Mouse (Mus musculus) olfactory bulb, adult 2 months (tissue): ENCODE results near the gene Crb2. TPM values are rescaled to one million over a fixed set of nuclear protein-coding genes. Genes with fewer than 3 reads are reported as not detected.

Source experiments
- H3K27ac ChIP-seq: fragments of 200-500 bp; 2 replicates; pipeline ENCODE4 v1.5.1; 2012; ENCODE audit warnings: low read depth, low read length; ENCODE audit not compliant: insufficient read depth
- H3K4me1 ChIP-seq: fragments of 200-500 bp; 2 replicates; pipeline ENCODE4 v1.6.1; 2012; ENCODE audit warnings: low read length; ENCODE audit not compliant: control insufficient read depth, insufficient read depth
- H3K4me3 ChIP-seq: fragments of 200-500 bp; 2 replicates; pipeline ENCODE4 v1.5.1; 2012; ENCODE audit warnings: mild to moderate bottlenecking, low read depth, low read length, moderate library complexity; ENCODE audit not compliant: insufficient read depth
- CTCF ChIP-seq: fragments of 200-500 bp; IDR thresholded peaks from 2 replicates; pipeline ENCODE4 v1.5.1; 2012; ENCODE audit warnings: low read depth, mild to moderate bottlenecking, low read length, moderate library complexity; ENCODE audit not compliant: insufficient read depth
- POLR2A ChIP-seq: fragments of 200-500 bp; IDR thresholded peaks from 2 replicates; pipeline ENCODE4 v1.6.1; 2012; ENCODE audit warnings: mild to moderate bottlenecking, low read depth, low read length, moderate library complexity; ENCODE audit not compliant: insufficient read depth
- WGBS: fragments of 180-500 bp; shearing (Covaris S2); methylation state at CpG from one replicate; pipeline ENCODE4 v1.1.7; 2018; 5-methylcytosine and 5-hydroxymethylcytosine counted together
- polyA plus RNA-seq: library from polyadenylated mRNA; stranded (reverse); fragments of >200 nt; gene quantifications from 2 replicates; pipeline ENCODE4 v1.2.4, GENCODE M21; 2012; ENCODE audit warnings: low replicate concordance; ENCODE audit not compliant: missing spikeins, insufficient read depth, insufficient read length

The Crb2 gene
- polyA plus RNA-seq, 1 experiment = not detected

GRCm38 (mm10) chr2:37814820-37815361, 38.8 kb downstream of the Crb2 start:
- TF ChIP-seq CTCF (no peak), POLR2A (no peak)
- 72% methylated on average over 8 of the region's 8 CpGs for WGBS
- no peak overlapping the region for H3K4me3 ChIP-seq
- no peak overlapping the region for H3K27ac ChIP-seq
- peaks cover 15% of the 10 kb centered on the region for H3K4me1 ChIP-seq

- H3K4me1 ChIP-seq = peaks cover 15% of the 10 kb centered on the region
- H3K4me3 ChIP-seq = no peak overlapping the region
- 12% methylated on average over 3 of the region's 3 CpGs for WGBS
- no peak for TF ChIP-seq POLR2A
- TF ChIP-seq CTCF = no peak
- no peak overlapping the region for H3K27ac ChIP-seq
These were observed 39.6 kb downstream of the Crb2 start for GRCm38 (mm10) chr2:37815676-37816075.

GRCm38 (mm10) chr2:37818761-37819525, 42.9 kb downstream of the Crb2 start:
- 22% methylated on average over 5 of the region's 5 CpGs for WGBS
- TF ChIP-seq POLR2A = no peak
- no peak for TF ChIP-seq CTCF
- no peak overlapping the region for H3K27ac ChIP-seq

GRCm38 (mm10) chr2:37819526-37820152, 43.6 kb downstream of the Crb2 start:
- peaks cover 10% of the 10 kb centered on the region for H3K4me1 ChIP-seq
- 59% methylated on average over 4 of the region's 4 CpGs for WGBS
- no peak overlapping the region for H3K27ac ChIP-seq
- no peak for TF ChIP-seq CTCF
- no peak for TF ChIP-seq POLR2A
- H3K4me3 ChIP-seq = no peak overlapping the region

More at GRCm38 (mm10) chr2:37818761-37819525, 42.9 kb downstream of the Crb2 start:
- Histone ChIP-seq H3K4me1 (peaks cover 10% of the 10 kb centered on the region), H3K4me3 (no peak overlapping the region)

- Histone ChIP-seq H3K4me3 (no peak overlapping the region), H3K4me1 (peaks cover 10% of the 10 kb centered on the region), H3K27ac (no peak overlapping the region)
- TF ChIP-seq POLR2A = no peak
- no peak for TF ChIP-seq CTCF
- WGBS = 83% methylated on average over 5 of the region's 5 CpGs
These were observed 46.1 kb downstream of the Crb2 start for GRCm38 (mm10) chr2:37822122-37822521.

DNA sequence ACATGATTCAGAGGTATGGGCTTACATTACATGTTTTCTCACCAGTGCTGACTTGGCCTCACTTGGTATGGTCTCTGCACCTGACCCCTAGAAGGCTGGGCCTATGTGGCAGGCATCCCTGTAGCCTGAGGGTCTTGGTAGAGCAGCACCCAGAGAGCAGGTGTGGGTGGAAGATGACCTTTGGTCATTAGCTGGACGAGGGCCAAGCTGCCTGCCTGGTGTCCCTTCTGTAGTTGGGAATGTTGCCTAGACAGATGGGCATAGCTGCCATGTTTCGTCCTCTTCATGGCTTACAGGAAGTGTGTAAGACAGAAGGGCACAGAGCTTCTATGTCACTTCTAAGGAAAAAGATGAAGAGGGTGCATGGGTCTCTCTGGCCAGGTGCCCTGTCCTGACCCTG, 47.8 kb downstream of the Crb2 start:
- WGBS = 87% methylated on average over 2 of the region's 2 CpGs
- TF ChIP-seq CTCF = no peak
- TF ChIP-seq POLR2A = no peak
- Histone ChIP-seq H3K27ac (no peak overlapping the region), H3K4me1 (no peaks in the 10 kb centered on the region; the same call in 1 of the 2 replicates), H3K4me3 (no peak overlapping the region)

DNA sequence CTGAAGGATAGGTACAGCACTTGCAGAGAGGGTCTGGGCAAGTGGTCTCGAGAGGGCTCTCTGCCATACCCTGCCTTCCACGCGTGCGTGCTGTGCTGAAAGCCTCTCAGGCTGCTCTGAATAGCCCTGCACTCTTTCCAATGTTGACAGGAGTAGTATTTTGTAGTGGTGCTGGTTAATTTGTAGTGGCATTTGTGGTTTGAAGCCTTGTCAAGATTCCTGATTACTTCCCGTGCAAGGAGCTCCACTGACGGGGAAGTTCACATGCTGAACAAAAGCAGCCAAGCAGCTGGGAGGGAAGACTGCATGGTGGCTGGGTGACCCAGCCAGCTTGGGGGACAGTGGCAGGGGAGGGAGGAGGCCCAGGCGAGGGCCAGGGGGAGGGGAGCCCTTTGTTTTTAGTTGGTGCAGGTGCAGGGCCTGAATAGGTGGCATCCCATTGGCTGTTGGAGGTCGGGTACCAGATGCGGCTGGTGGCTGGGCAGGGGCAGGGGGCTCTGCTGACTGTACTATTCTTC, 53.8 kb downstream of the Crb2 start:
- Histone ChIP-seq H3K4me1 (peaks cover 3% of the 10 kb centered on the region; the same call in 1 of the 2 replicates), H3K4me3 (no peak overlapping the region), H3K27ac (no peak overlapping the region)
- TF ChIP-seq POLR2A = no peak
- no peak for TF ChIP-seq CTCF
- WGBS = 64% methylated on average over 9 of the region's 9 CpGs

DNA sequence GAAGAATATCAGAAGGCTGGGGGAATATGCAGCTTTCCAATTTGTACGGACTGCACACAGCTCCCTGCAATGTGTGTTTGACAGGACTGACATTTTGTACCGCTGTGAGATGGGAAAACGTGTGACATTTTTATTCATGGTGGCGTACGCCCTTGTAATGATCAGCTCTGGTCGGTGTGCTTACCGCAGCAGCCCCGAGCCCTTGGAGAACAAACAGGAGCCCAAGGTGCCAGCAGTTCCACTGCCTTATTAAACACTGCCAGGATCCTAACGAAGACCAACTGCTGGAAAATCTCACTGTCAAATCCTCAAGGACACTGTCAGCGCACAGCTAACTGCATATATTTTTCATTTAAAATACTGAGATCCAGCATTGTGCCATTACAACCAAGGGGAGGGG, 56.2 kb downstream of the Crb2 start:
- TF ChIP-seq CTCF (no peak), POLR2A (no peak)
- peaks cover 3% of the 10 kb centered on the region; the same call in 1 of the 2 replicates for H3K4me1 ChIP-seq
- WGBS = 73% methylated on average over 10 of the region's 10 CpGs
- H3K27ac ChIP-seq = no peak overlapping the region
- no peak overlapping the region for H3K4me3 ChIP-seq

GRCm38 (mm10) chr2:37836926-37837325, 60.9 kb downstream of the Crb2 start:
- WGBS = 90% methylated on average over 3 of the region's 3 CpGs
- TF ChIP-seq POLR2A (no peak), CTCF (no peak)
- H3K27ac ChIP-seq = no peak overlapping the region
- H3K4me1 ChIP-seq = no peaks in the 10 kb centered on the region
- H3K4me3 ChIP-seq = no peak overlapping the region

- TF ChIP-seq CTCF (no peak), POLR2A (no peak)
- WGBS = over 99% methylated on average over 3 of the region's 3 CpGs
- no peak overlapping the region for H3K4me3 ChIP-seq
- H3K27ac ChIP-seq = no peak overlapping the region
- peaks cover 4% of the 10 kb centered on the region for H3K4me1 ChIP-seq
These were observed 61.5 kb downstream of the Crb2 start for GRCm38 (mm10) chr2:37837542-37837941.
